Mouse (Mus musculus) neural tube, embryonic 12.5 days (tissue): ENCODE measurements at regions not wholly inside any gene's neighbourhood (a gene's known extent, or its start where the extent isn't known, plus 50 kb on each side); places are given as distances from the start of the nearest gene placed in this dataset.

Experiments
- ATAC-seq: fragments of 200-750 bp; cut with Nextera tagmentation; 2 replicates; pipeline ENCODE4 v1.8.0; 2017; ENCODE audit warnings: low read depth, mild to moderate bottlenecking, moderate TSS enrichment, moderate library complexity; ENCODE audit not compliant: low FRiP score
- H3K27ac ChIP-seq: fragments of 300-500 bp; sonication (generic); 2 replicates; pipeline ENCODE4 v1.5.1; 2016
- H3K27me3 ChIP-seq: fragments of 300-500 bp; sonication (generic); replicated peaks from 2 replicates; pipeline ENCODE4 v1.6.1; 2016; ENCODE audit warnings: mild to moderate bottlenecking
- H3K36me3 ChIP-seq: fragments of 300-500 bp; sonication (generic); 2 replicates; pipeline ENCODE4 v1.6.1; 2016; ENCODE audit warnings: mild to moderate bottlenecking
- H3K4me1 ChIP-seq: fragments of 300-500 bp; sonication (generic); 2 replicates; pipeline ENCODE4 v1.6.1; 2016
- H3K4me2 ChIP-seq: fragments of 300-500 bp; sonication (generic); replicated peaks from 2 replicates; pipeline ENCODE4 v1.6.1; 2016; ENCODE audit warnings: mild to moderate bottlenecking
- H3K4me3 ChIP-seq: fragments of 300-500 bp; sonication (generic); 2 replicates; pipeline ENCODE4 v1.5.1; 2016
- H3K9ac ChIP-seq: fragments of 300-500 bp; sonication (generic); 2 replicates; pipeline ENCODE4 v1.6.1; 2016; ENCODE audit warnings: mild to moderate bottlenecking
- H3K9me3 ChIP-seq: fragments of 300-500 bp; sonication (generic); 2 replicates; pipeline ENCODE4 v1.6.1; 2016; ENCODE audit warnings: mild to moderate bottlenecking
- WGBS: fragments of 180-500 bp; shearing (Covaris S2); methylation state at CpG from one replicate; pipeline ENCODE4 v1.1.7; 2016; 5-methylcytosine and 5-hydroxymethylcytosine counted together

GRCm38 (mm10) chr14:37371972-37372371, 236.9 kb upstream of the Ghitm start:
- no peaks in the 10 kb centered on the region for H3K9me3 ChIP-seq
- H3K27ac ChIP-seq, result no peak overlapping the region
- H3K27me3 ChIP-seq, result no peaks in the 10 kb centered on the region
- H3K36me3 ChIP-seq, result no peaks in the 10 kb centered on the region
- 95% methylated on average over 1 of the region's 1 CpGs for WGBS
- no peak overlapping the region for H3K4me3 ChIP-seq
- H3K9ac ChIP-seq, result no peak overlapping the region
- no peaks in the 10 kb centered on the region for H3K4me1 ChIP-seq
- no peak for ATAC-seq
- no peak overlapping the region for H3K4me2 ChIP-seq

- 66% methylated on average over 3 of the region's 3 CpGs for WGBS
- Histone ChIP-seq H3K9ac (no peak overlapping the region), H3K36me3 (no peaks in the 10 kb centered on the region), H3K9me3 (no peaks in the 10 kb centered on the region), H3K4me3 (no peak overlapping the region), H3K4me2 (no peak overlapping the region), H3K4me1 (no peaks in the 10 kb centered on the region), H3K27ac (no peak overlapping the region), H3K27me3 (no peaks in the 10 kb centered on the region)
- ATAC-seq, result no peak
Observed at GRCm38 (mm10) chr14:37361896-37362295, 226.8 kb upstream of the Ghitm start.

DNA sequence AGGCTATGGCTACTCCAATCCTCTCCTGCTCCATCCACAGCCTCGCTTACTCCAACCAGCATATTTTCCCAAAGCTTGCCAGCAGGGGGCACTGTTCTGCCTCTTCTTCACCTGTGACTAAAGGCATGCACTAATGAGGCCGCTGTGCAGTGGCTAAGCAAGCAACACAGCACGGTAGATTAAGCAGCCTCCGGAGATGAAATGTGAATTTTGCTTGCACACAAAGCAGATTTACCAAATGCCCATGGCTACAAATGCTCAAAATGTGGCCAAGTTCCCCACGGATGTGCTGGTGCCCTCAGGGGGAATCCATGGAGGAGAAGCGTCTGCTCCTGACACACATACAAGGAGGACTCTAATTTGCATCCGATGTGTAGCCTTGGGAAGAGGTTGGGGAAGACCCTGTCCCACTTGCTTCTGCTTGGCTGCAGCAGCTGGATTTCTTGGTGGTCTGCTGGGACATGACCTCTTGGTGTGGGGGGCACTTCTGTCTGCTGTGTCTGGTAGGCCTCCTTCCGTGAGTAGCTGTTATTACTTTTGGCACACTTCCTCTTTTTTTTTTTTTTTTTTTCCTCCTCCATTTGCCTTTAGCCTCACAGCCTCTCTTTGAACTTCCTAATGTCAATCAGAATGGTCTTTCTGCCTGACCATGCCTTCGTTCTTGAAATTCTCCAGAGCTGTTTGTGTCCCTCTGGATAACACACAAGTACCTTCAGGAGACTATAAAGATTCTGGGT, 221.1 kb upstream of the Ghitm start:
- Histone ChIP-seq H3K4me2 (no peak overlapping the region), H3K9ac (no peak overlapping the region), H3K9me3 (no peaks in the 10 kb centered on the region), H3K36me3 (no peaks in the 10 kb centered on the region), H3K4me1 (no peaks in the 10 kb centered on the region), H3K27me3 (no peaks in the 10 kb centered on the region), H3K4me3 (no peak overlapping the region), H3K27ac (no peak overlapping the region)
- WGBS, result 42% methylated on average over 9 of the region's 9 CpGs
- ATAC-seq, result peak; percentile 82

GRCm38 (mm10) chr14:37323392-37323791, 188.3 kb upstream of the Ghitm start:
- H3K9me3 ChIP-seq, result no peaks in the 10 kb centered on the region
- no peaks in the 10 kb centered on the region for H3K36me3 ChIP-seq
- ATAC-seq, result 0 out of 2 replicates have a peak, but pooled peaks have one; percentile 21
- H3K4me1 ChIP-seq, result no peaks in the 10 kb centered on the region
- H3K4me3 ChIP-seq, result no peak overlapping the region
- no peaks in the 10 kb centered on the region for H3K27me3 ChIP-seq
- no peak overlapping the region for H3K27ac ChIP-seq
- 54% methylated on average over 4 of the region's 4 CpGs for WGBS
- H3K4me2 ChIP-seq, result no peak overlapping the region
- no peak overlapping the region for H3K9ac ChIP-seq

GRCm38 (mm10) chr14:37315239-37315895, 180.3 kb upstream of the Ghitm start:
- ATAC-seq, result no peak

GRCm38 (mm10) chr14:37313906-37314305, 178.8 kb upstream of the Ghitm start:
- H3K27me3 ChIP-seq, result no peaks in the 10 kb centered on the region
- H3K9ac ChIP-seq, result no peak overlapping the region
- no peak overlapping the region for H3K27ac ChIP-seq
- no peaks in the 10 kb centered on the region for H3K36me3 ChIP-seq
- H3K4me1 ChIP-seq, result no peaks in the 10 kb centered on the region
- H3K9me3 ChIP-seq, result no peaks in the 10 kb centered on the region
- ATAC-seq, result no peak
- H3K4me3 ChIP-seq, result no peak overlapping the region
- H3K4me2 ChIP-seq, result no peak overlapping the region

More at GRCm38 (mm10) chr14:37315239-37315895, 180.3 kb upstream of the Ghitm start:
- Histone ChIP-seq H3K4me2 (no peak overlapping the region), H3K9me3 (no peaks in the 10 kb centered on the region), H3K4me1 (no peaks in the 10 kb centered on the region), H3K27ac (no peak overlapping the region), H3K4me3 (no peak overlapping the region), H3K36me3 (no peaks in the 10 kb centered on the region), H3K27me3 (no peaks in the 10 kb centered on the region), H3K9ac (no peak overlapping the region)
- 71% methylated on average over 7 of the region's 7 CpGs for WGBS

DNA sequence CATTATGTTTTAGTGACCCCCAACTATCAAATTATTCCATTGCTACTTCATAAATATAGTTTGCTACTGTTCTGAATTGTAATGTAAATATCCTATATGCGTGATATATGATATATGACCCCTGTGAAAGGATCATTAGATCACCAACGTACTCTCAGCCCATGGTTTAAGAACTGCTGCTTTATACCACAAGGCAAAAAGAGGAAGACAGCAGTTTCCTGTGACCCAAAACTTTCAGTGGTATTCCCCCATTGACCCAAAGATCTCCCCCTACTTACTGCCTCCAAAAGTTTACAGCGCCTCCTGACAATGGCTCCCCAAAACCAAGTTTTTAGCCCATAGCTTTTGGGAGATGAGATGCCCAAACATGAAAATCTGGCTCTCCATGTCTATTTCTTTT, 177.8 kb upstream of the Ghitm start:
- Histone ChIP-seq H3K9ac (no peak overlapping the region), H3K36me3 (no peaks in the 10 kb centered on the region), H3K27me3 (no peaks in the 10 kb centered on the region), H3K4me1 (no peaks in the 10 kb centered on the region), H3K9me3 (no peaks in the 10 kb centered on the region), H3K4me2 (no peak overlapping the region), H3K27ac (no peak overlapping the region), H3K4me3 (no peak overlapping the region)
- 87% methylated on average over 3 of the region's 3 CpGs for WGBS
- ATAC-seq, result no peak

DNA sequence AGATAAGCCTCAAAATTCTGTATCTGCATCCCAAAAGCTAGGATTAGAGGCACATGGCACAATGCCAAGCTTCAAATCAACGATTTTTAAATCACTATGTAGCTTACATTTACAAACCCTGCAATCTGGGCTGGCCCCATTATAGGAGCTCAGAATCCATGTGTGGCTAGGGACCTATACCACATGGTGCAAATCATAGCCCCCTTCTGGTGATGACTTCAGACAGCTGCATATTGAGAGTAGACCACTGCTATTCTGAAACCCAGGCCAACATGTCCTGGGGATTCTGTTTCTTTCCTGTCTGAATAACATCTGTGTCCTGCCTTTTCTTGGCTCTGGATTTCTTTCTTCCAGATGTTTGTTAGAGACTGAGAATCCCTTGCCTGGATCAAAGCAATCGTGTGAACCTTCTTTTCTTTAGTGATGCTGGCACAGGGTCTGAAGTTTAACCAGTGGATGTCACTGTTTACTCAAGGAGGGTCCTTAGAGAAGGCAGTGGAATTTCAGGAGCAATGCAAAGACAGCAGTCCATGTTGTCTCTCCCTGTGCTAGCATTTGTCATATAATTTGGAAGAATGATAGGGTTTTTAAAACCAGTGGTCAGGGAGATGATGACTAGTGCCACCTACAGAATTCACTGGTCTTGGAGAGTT, 171.7 kb upstream of the Ghitm start:
- WGBS, result 71% methylated on average over 2 of the region's 2 CpGs
- Histone ChIP-seq H3K9me3 (no peaks in the 10 kb centered on the region), H3K36me3 (no peaks in the 10 kb centered on the region), H3K9ac (no peak overlapping the region), H3K27ac (no peak overlapping the region), H3K4me2 (no peak overlapping the region), H3K4me1 (no peaks in the 10 kb centered on the region), H3K4me3 (no peak overlapping the region), H3K27me3 (no peaks in the 10 kb centered on the region)
- ATAC-seq, result no peak

DNA sequence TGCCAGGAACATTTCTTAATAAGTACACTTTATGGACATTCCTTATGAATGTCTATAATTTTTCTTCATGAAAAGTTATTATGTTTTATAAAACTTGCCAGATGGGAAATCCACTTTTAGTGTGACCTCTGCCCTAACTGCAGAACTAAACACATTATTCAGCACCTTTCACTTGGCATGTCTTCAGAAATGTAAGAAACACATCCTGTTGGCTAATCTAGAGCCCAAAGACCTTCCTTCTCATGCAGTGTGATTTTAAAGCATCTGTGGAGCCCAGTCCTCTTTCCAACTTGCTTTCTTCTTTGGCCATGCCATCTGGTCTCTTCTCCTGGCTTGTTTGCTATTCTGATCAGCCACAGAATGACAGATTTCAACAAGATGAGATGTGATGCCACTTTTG, 163.6 kb upstream of the Ghitm start:
- no peak overlapping the region for H3K9ac ChIP-seq
- H3K4me2 ChIP-seq, result no peak overlapping the region
- H3K36me3 ChIP-seq, result no peaks in the 10 kb centered on the region
- no peaks in the 10 kb centered on the region for H3K9me3 ChIP-seq
- no peak for ATAC-seq
- H3K27ac ChIP-seq, result no peak overlapping the region
- H3K27me3 ChIP-seq, result no peaks in the 10 kb centered on the region
- no peaks in the 10 kb centered on the region for H3K4me1 ChIP-seq
- no peak overlapping the region for H3K4me3 ChIP-seq

DNA sequence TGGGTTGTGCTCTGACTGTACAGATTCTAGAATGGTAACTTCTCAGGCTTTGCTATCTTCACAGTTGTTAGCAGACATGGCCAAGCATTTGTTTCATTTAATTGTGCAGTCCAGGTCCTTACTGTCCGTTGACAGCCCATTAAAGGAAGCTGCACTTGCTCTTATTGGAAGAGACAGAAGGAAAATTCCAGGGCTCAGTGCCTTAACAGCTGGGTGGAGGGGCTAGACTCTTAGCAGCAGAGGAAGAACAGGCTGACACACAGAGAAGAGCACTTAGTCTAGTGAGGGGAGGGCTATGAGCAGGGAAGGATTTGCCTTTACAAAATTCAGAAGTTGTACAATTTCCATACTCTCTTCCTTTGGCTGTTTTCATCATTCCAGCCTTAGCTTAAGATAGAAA, 161.5 kb upstream of the Ghitm start:
- Histone ChIP-seq H3K27me3 (no peaks in the 10 kb centered on the region), H3K4me2 (no peak overlapping the region), H3K4me3 (no peak overlapping the region), H3K27ac (no peak overlapping the region), H3K36me3 (no peaks in the 10 kb centered on the region), H3K9me3 (no peaks in the 10 kb centered on the region), H3K9ac (no peak overlapping the region), H3K4me1 (no peaks in the 10 kb centered on the region)
- 51% methylated on average over 1 of the region's 1 CpGs for WGBS
- no peak for ATAC-seq

GRCm38 (mm10) chr14:37292084-37292860, 157.2 kb upstream of the Ghitm start:
- no peak overlapping the region for H3K4me3 ChIP-seq
- H3K4me1 ChIP-seq, result no peaks in the 10 kb centered on the region
- no peak overlapping the region for H3K27ac ChIP-seq
- no peaks in the 10 kb centered on the region for H3K36me3 ChIP-seq
- no peak overlapping the region for H3K9ac ChIP-seq
- no peaks in the 10 kb centered on the region for H3K9me3 ChIP-seq
- no peaks in the 10 kb centered on the region for H3K27me3 ChIP-seq
- no peak overlapping the region for H3K4me2 ChIP-seq
- WGBS, result 62% methylated on average over 4 of the region's 4 CpGs
- no peak for ATAC-seq

DNA sequence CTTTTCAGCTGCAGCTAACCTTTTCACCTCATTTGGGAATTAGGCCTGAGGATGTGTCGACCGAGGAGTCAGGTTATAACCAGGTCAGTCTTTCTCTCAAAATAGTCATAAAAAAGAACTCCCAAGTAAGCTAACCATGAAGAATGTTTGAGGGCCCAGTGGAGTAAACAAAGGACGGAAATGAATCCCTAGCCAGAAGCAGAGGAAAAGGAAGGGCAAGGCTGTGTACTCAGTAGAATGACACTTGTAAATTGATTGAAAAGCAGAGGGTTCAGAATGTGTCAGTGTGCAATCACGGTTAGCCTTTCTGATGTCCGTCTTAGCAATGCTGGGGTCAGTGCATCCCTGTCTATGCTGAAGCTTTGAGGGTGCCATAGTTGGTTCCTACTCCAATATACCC, 149.3 kb upstream of the Ghitm start:
- no peak overlapping the region for H3K4me2 ChIP-seq
- no peak overlapping the region for H3K4me3 ChIP-seq
- ATAC-seq, result no peak
- H3K27ac ChIP-seq, result no peak overlapping the region
- no peaks in the 10 kb centered on the region for H3K9me3 ChIP-seq
- no peaks in the 10 kb centered on the region for H3K4me1 ChIP-seq
- no peaks in the 10 kb centered on the region for H3K36me3 ChIP-seq
- no peak overlapping the region for H3K9ac ChIP-seq
- H3K27me3 ChIP-seq, result no peaks in the 10 kb centered on the region
- 55% methylated on average over 5 of the region's 5 CpGs for WGBS
